Mouse (Mus musculus): Measurements from ENCODE around the gene Gm26558.

DNA sequence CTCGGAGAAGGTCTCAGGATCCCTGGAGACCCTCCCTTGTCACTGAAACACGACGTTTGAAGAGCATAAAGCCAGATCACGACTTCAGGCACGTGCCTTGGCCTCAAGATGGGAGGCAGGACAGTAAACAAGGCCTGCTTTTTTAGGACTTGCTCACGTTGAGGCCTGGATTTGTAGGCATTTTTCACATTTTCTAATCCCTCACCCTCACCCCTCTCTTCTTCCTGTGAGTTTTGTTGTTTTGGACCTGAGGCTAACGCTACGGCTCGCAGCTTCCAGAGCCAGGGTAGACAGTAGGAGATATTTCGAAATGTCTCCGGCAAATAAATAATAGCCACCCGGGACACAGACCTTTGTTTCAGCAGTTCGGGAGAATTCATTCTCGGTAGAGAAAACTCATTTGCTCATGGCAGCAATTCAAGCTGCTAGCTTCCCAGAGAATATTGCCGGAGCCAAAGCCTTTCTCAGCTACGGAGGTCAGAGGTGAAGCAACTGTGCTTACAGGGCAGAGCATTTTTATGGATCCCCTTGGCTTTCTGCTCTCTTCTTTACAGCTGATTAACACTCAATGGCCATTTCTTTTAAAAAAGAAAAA lies 18.8 kb downstream of the Gm26558 start:
- TF ChIP-seq CTCF (IDR thresholded peaks at IDR 0.05; ENCODE audit: low read depth) (no peak), EP300 (IDR thresholded peaks at IDR 0.05; ENCODE audit: low read depth) (no peak)
